Mouse (Mus musculus) spleen, adult 2 months (tissue): ENCODE data around the gene Zfp706.

Source experiments
- CTCF ChIP-seq: fragments of 200-500 bp; IDR thresholded peaks from 2 replicates; pipeline ENCODE4 v1.5.1; 2011; ENCODE audit warnings: mild to moderate bottlenecking, inconsistent platforms; ENCODE audit not compliant: insufficient read depth, insufficient read length, insufficient replicate concordance; ENCODE audit errors: extremely low read depth
- POLR2A ChIP-seq: fragments of 200-500 bp; IDR thresholded peaks from 2 replicates; pipeline ENCODE4 v1.6.1; 2011; ENCODE audit warnings: low read depth, low read length, inconsistent platforms

- TF ChIP-seq POLR2A (no peak), CTCF (no peak)
Observed at GRCm38 (mm10) chr15:36980238-36980637, 27.3 kb downstream of the Zfp706 start.
